Mouse (Mus musculus): ENCODE data around the gene Phf21a. TPM values are rescaled to one million over a fixed set of nuclear protein-coding genes. Genes with fewer than 3 reads are reported as not detected.
A peak's percentile ranks its signal among the peaks of the same experiment; 100 is the strongest.

The Phf21a gene
- polyA plus RNA-seq, 1 experiment from 2014 or later, result 38.3 TPM

DNA sequence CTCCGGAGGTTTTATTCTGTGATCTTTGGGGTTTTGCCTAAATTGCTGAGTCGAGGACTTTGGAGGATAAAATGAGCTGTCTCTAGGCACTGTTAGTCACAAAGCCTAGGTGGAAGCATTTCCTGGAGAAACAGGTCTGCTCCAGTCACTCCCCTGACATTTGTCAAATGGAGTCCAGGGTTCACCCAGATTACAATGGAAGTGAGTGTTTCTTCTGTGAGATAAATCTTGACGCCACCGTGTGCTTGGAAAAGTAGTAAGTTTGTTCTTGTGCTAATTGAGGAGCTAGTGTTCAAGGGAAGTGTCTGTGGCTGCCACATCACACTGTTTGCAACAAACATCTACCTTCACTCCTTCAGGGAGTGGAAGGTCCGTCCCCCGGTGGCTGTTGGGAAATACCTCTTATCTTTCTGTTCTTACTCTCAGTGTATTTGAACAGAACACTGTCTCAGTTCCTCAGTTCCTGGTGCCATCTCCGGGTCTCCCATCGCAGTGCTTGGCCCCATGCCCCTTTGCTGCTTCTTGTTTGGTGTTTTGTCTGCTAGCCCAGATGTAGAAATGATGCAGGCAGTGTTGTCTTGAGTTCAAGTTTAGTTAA lies 78.2 kb downstream of the Phf21a start:
- Histone ChIP-seq H3K9me3 (no peaks in the 10 kb centered on the region), H3K4me1 (peaks cover 13% of the 10 kb centered on the region), H3K36me3 (replicated peaks) (no peaks in the 10 kb centered on the region), H3K4me3 (no peak overlapping the region), H3K27me3 (ENCODE audit: poor library complexity, severe bottlenecking) (no peaks in the 10 kb centered on the region), H3K27ac (no peak overlapping the region)
- WGBS, result 82% methylated on average over 8 of the region's 8 CpGs
- DNase-seq (ENCODE audit: extremely low spot score, low spot score), result no peak

- 91% methylated on average over 5 of the region's 5 CpGs for WGBS
- Histone ChIP-seq H3K27me3 (ENCODE audit: poor library complexity, severe bottlenecking) (no peaks in the 10 kb centered on the region), H3K4me3 (no peak overlapping the region), H3K36me3 (replicated peaks) (no peaks in the 10 kb centered on the region), H3K4me1 (peaks cover 22% of the 10 kb centered on the region), H3K9me3 (no peaks in the 10 kb centered on the region), H3K27ac (no peak overlapping the region)
- DNase-seq (ENCODE audit: extremely low spot score, low spot score), result no peak
These were observed 79.4 kb downstream of the Phf21a start for GRCm38 (mm10) chr2:92172300-92172699.

DNA sequence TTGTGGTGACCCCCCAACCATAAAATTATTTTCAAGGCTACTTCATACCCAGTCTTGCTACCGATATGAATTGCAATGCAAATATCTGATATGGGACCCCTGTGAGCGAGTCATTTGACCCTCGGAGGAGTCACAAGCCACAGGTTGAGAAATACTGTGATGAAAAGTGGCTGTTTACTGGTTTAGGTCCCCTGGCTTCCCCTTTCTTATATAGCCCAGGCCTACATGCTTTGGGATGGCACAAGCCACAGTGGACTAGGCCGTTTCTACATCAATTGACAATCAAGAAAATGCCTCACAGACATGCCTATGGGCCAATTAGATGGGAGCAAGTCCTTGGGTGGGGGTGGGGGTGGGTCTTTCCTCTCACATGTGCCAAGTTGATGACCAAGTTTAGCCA lies 80.3 kb downstream of the Phf21a start:
- 87% methylated on average over 4 of the region's 4 CpGs for WGBS
- H3K4me3 ChIP-seq, result no peak overlapping the region
- H3K4me1 ChIP-seq, result peaks cover 22% of the 10 kb centered on the region
- no peaks in the 10 kb centered on the region for H3K36me3 ChIP-seq (replicated peaks)
- H3K27ac ChIP-seq, result no peak overlapping the region
- no peaks in the 10 kb centered on the region for H3K9me3 ChIP-seq
- DNase-seq (ENCODE audit: extremely low spot score, low spot score), result no peak
- no peaks in the 10 kb centered on the region for H3K27me3 ChIP-seq (ENCODE audit: poor library complexity, severe bottlenecking)

GRCm38 (mm10) chr2:92174265-92174664 lies 81.3 kb downstream of the Phf21a start:
- DNase-seq (ENCODE audit: extremely low spot score, low spot score), result no peak
- 62% methylated on average over 7 of the region's 7 CpGs for WGBS
- H3K36me3 ChIP-seq (replicated peaks), result no peaks in the 10 kb centered on the region
- no peak overlapping the region for H3K4me3 ChIP-seq
- no peaks in the 10 kb centered on the region for H3K27me3 ChIP-seq (ENCODE audit: poor library complexity, severe bottlenecking)
- peaks cover 22% of the 10 kb centered on the region for H3K4me1 ChIP-seq
- no peaks in the 10 kb centered on the region for H3K9me3 ChIP-seq
- H3K27ac ChIP-seq, result no peak overlapping the region

- peaks cover 22% of the 10 kb centered on the region for H3K4me1 ChIP-seq
- no peak overlapping the region for H3K4me3 ChIP-seq
- no peaks in the 10 kb centered on the region for H3K9me3 ChIP-seq
- no peaks in the 10 kb centered on the region for H3K27me3 ChIP-seq (ENCODE audit: poor library complexity, severe bottlenecking)
- no peak for DNase-seq (ENCODE audit: extremely low spot score, low spot score)
- no peaks in the 10 kb centered on the region for H3K36me3 ChIP-seq (replicated peaks)
- WGBS, result 95% methylated on average over 4 of the region's 4 CpGs
- no peak overlapping the region for H3K27ac ChIP-seq
These were observed 82.1 kb downstream of the Phf21a start for GRCm38 (mm10) chr2:92175002-92175401.

- H3K9me3 ChIP-seq, result no peaks in the 10 kb centered on the region
- H3K4me1 ChIP-seq, result peaks cover 22% of the 10 kb centered on the region
- WGBS, result 38% methylated on average over 4 of the region's 4 CpGs
- H3K27ac ChIP-seq, result 0 out of 2 replicates have a peak overlapping the region, but pooled peaks have one; percentile 15
- no peak overlapping the region for H3K4me3 ChIP-seq
- H3K36me3 ChIP-seq (replicated peaks), result no peaks in the 10 kb centered on the region
- H3K27me3 ChIP-seq (ENCODE audit: poor library complexity, severe bottlenecking), result no peaks in the 10 kb centered on the region
- no peak for DNase-seq (ENCODE audit: extremely low spot score, low spot score)
These were observed 83.4 kb downstream of the Phf21a start for GRCm38 (mm10) chr2:92176292-92176691.

DNA sequence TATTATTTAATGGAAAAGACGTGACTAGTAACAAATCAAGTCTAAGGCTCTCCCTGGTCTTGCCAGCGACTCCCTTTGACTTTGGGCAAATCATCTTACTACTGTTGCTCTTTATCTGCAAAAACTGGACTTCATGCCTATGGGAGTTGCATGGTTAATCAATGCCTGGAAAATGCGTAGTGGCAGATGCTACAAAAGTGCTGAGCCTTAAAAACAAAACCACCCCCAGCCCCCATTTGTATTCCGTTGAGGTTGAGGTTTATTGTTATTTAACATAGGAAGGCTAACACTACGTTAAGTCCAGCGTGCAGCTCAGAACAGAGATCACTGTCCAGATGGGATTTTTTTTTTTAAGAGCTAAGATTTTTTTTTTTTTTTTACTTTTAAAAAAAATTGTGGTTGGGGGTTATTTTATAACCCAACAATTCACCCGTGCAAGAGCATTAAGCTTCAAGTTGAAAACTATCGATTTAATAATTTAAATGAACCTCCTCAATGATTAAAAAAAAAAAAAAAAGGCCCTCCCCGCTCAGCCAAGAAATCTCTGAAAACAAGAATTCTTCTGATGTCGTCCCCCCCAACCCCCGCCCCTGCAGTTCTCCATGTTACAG lies 89.3 kb downstream of the Phf21a start:
- H3K27me3 ChIP-seq (ENCODE audit: poor library complexity, severe bottlenecking), result no peaks in the 10 kb centered on the region
- no peak for DNase-seq (ENCODE audit: extremely low spot score, low spot score)
- WGBS, result 4% methylated on average over 11 of the region's 11 CpGs
- H3K36me3 ChIP-seq (replicated peaks), result no peaks in the 10 kb centered on the region
- no peaks in the 10 kb centered on the region for H3K9me3 ChIP-seq
- H3K4me3 ChIP-seq, result peak overlapping the region; percentile 79
- peak overlapping the region; percentile 99 for H3K27ac ChIP-seq
- H3K4me1 ChIP-seq, result peaks cover 31% of the 10 kb centered on the region

DNA sequence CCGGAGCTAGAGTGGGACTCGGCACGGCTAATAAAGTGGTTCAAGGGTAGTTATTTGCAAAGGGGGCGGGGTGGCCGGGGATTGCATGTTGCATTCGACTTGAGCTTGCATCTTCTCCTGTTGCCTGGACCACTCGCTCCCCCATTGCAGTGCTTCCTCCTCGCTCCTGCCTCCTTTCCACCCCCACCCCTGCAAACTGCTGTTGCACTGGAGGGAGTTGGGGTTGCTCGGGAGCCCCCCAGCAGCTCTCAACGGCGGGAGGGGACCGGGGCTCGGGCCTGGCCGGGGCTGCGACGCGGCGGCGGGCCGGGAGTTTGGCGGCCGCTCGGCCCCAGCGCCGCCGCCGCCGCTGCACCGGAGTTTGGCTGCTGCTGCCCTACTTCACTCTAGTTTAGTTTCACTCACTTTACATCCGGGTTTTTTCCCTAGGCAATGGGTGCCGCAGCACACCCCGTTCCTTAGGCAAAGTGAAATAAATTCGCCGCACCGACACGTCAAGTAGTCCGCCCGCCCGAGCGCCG lies 90.1 kb downstream of the Phf21a start:
- Histone ChIP-seq H3K4me1 (peaks cover 39% of the 10 kb centered on the region), H3K9me3 (no peaks in the 10 kb centered on the region), H3K4me3 (peak overlapping the region; percentile 79), H3K36me3 (replicated peaks) (no peaks in the 10 kb centered on the region), H3K27me3 (ENCODE audit: poor library complexity, severe bottlenecking) (no peaks in the 10 kb centered on the region), H3K27ac (peak overlapping the region; percentile 99)
- WGBS, result 0% methylated on average over 41 of the region's 41 CpGs
- peak; percentile 86 for DNase-seq (ENCODE audit: extremely low spot score, low spot score)

GRCm38 (mm10) chr2:92183613-92184076 lies 90.7 kb downstream of the Phf21a start:
- WGBS, result 1% methylated on average over 38 of the region's 40 CpGs
- no peaks in the 10 kb centered on the region for H3K27me3 ChIP-seq (ENCODE audit: poor library complexity, severe bottlenecking)
- peaks cover 45% of the 10 kb centered on the region for H3K4me1 ChIP-seq
- no peaks in the 10 kb centered on the region for H3K9me3 ChIP-seq
- peak overlapping the region; percentile 99 for H3K27ac ChIP-seq
- H3K4me3 ChIP-seq, result peak overlapping the region; percentile 79
- DNase-seq (ENCODE audit: extremely low spot score, low spot score), result peak; percentile 92
- no peaks in the 10 kb centered on the region for H3K36me3 ChIP-seq (replicated peaks)

GRCm38 (mm10) chr2:92184077-92184921 lies 91.4 kb downstream of the Phf21a start:
- DNase-seq (ENCODE audit: extremely low spot score, low spot score), result peak; percentile 77
- WGBS, result 0% methylated on average over 18 of the region's 19 CpGs

GRCm38 (mm10) chr2:92185062-92185765 lies 92.3 kb downstream of the Phf21a start:
- under 1% methylated on average over 47 of the region's 47 CpGs for WGBS
- H3K27ac ChIP-seq, result peak overlapping the region; percentile 99
- H3K36me3 ChIP-seq (replicated peaks), result no peaks in the 10 kb centered on the region
- H3K4me1 ChIP-seq, result peaks cover 57% of the 10 kb centered on the region
- DNase-seq (ENCODE audit: extremely low spot score, low spot score), result peak; percentile 68
- no peaks in the 10 kb centered on the region for H3K27me3 ChIP-seq (ENCODE audit: poor library complexity, severe bottlenecking)
- peak overlapping the region; percentile 79 for H3K4me3 ChIP-seq
- H3K9me3 ChIP-seq, result no peaks in the 10 kb centered on the region

More at GRCm38 (mm10) chr2:92184077-92184921, 91.4 kb downstream of the Phf21a start:
- peak overlapping the region; percentile 99 for H3K27ac ChIP-seq
- H3K36me3 ChIP-seq (replicated peaks), result no peaks in the 10 kb centered on the region
- no peaks in the 10 kb centered on the region for H3K27me3 ChIP-seq (ENCODE audit: poor library complexity, severe bottlenecking)
- H3K9me3 ChIP-seq, result no peaks in the 10 kb centered on the region
- H3K4me1 ChIP-seq, result peaks cover 51% of the 10 kb centered on the region
- H3K4me3 ChIP-seq, result peak overlapping the region; percentile 79

GRCm38 (mm10) chr2:92185766-92186450 lies 93.0 kb downstream of the Phf21a start:
- WGBS, result 17% methylated on average over 11 of the region's 11 CpGs
- DNase-seq (ENCODE audit: extremely low spot score, low spot score), result no peak
- Histone ChIP-seq H3K27ac (peak overlapping the region; percentile 99), H3K27me3 (ENCODE audit: poor library complexity, severe bottlenecking) (no peaks in the 10 kb centered on the region), H3K4me3 (peak overlapping the region; percentile 79), H3K36me3 (replicated peaks) (no peaks in the 10 kb centered on the region), H3K4me1 (peaks cover 57% of the 10 kb centered on the region), H3K9me3 (no peaks in the 10 kb centered on the region)
